Mouse (Mus musculus) layer of hippocampus, postnatal 10 days (tissue): ENCODE results near the gene Mbtd1. TPM values are rescaled to one million over a fixed set of nuclear protein-coding genes. Genes with fewer than 3 reads are reported as not detected.
"Not testable (repeated sequence)": the region's sequence is repeated elsewhere in the genome, so short reads cannot be mapped to it uniquely, and the experiment has no call there.

Experiments
- DNase-seq, 2 experiments: peaks; one replicate each; pipeline ENCODE4 v3.0.0; 2021; ENCODE audit warnings: low spot score in 2 of 2
- long read RNA-seq: library from polyadenylated mRNA; stranded (forward); transcript quantifications from one replicate; pipeline ENCODE4 v2.0.0, GENCODE M21; 2023
- total RNA-seq, 2 experiments: library from RNA; stranded (reverse); gene quantifications; 2 replicates each; pipeline ENCODE4 v1.2.3; 2021

Mbtd1 gene
- total RNA-seq: 10 to 100 TPM; 35.4 to 41.0 TPM
- long read RNA-seq, partial matches to known transcripts: 1 of 2 reads
- long read RNA-seq, other reads (novel, unspliced or antisense): 1 of 2 reads

DNA sequence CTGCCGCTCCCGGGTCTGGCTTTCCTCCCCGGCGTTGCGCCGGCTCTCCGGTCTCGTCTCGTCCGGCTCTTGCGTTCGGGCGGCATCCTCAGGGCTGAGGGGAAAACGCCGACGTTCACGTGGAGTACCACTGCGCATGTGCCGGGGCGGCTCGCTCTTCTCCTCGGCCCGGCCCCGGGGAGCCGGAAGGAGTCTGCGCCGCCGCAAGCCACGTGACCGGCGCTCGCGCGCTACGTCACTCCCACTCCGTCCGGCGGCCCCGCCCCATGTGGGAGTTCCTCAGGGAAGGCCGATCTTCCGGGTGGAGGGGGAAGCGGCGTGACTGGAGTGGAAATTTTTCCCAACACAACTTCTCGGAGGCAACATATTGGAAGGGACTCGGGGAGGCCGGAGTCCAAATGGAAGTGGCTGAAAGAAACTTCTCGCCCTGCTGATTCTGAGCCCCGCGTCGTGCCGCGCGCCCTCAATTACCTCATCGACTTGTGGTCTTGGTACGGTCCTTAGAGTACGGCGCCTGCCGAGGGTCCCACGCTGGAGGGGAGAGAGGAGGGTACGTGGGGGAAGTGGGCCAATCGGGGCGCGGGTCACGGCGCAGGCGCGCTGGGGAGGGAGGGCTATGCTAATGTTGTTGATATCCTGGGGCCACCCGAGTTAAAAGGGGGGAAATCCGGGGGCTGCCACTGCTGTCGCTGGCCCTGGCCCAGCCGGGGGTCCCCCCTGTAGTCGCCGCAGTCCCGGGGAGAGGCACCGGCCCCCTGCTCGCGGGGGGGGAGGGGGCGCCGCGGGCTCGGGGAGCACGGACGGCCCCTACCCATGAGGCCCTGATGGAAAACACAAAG is at the start of gene Mbtd1, which contains the start of gene Utp18:
Gene Mbtd1 (plus strand): TSS at position 281 of the 839 bp plus-strand sequence.
Gene Utp18 (minus strand): TSS at position 195 of the 839 bp plus-strand sequence.
- DNase-seq: peak; percentile 98 to 99

DNA sequence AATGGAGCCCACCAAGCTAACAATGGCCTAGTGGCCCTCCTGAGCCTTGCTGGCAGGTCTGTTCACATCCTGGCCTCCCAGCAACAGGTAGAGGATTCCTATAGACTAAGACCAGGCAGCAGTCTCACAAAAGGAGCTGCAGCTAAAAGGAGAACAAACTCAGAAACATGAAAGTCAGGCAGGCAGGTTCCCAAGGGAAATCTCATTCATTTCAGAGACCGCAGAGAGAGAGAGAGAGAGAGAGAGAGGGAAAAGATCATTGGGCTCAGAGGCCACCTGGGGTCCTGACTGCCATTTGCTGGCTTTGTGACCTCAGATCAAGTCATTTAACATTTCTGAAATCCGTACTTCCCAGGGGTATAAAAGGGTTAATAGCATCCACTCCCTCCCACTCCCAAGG is 38.3 kb upstream of the Mbtd1 start:
- no peak for DNase-seq

GRCm38 (mm10) chr11:93852546-93852945 is 33.1 kb upstream of the Mbtd1 start:
- no peak for DNase-seq

GRCm38 (mm10) chr11:93856284-93856955 is 29.2 kb upstream of the Mbtd1 start:
- DNase-seq: peak; percentile 91 to 93

- DNase-seq: no peak
Measured at GRCm38 (mm10) chr11:93860540-93861172, 25.0 kb upstream of the Mbtd1 start.

DNA sequence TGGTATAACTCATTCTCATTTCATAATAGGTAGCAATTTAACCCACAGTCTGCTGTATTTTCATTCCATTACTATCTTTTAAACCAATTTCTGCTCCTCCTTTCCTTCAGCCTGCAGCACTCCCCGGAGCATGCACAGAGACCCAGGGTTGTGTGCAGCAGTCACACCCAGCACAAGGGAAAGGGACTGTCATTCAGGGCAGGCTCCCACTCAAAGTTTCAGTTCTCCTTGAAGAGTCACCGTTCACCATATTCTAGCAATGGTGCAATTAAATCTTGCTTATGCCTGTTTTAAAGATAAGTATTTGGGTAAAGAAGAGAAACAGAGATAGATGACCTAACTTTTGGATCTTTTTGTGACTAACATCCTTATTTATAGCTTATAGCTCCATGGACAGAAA is 24.5 kb upstream of the Mbtd1 start:
- DNase-seq: no peak

- no peak for DNase-seq
Measured at GRCm38 (mm10) chr11:93862045-93862623, 23.5 kb upstream of the Mbtd1 start.

GRCm38 (mm10) chr11:93862638-93863037 is 23.0 kb upstream of the Mbtd1 start:
- no peak for DNase-seq

DNA sequence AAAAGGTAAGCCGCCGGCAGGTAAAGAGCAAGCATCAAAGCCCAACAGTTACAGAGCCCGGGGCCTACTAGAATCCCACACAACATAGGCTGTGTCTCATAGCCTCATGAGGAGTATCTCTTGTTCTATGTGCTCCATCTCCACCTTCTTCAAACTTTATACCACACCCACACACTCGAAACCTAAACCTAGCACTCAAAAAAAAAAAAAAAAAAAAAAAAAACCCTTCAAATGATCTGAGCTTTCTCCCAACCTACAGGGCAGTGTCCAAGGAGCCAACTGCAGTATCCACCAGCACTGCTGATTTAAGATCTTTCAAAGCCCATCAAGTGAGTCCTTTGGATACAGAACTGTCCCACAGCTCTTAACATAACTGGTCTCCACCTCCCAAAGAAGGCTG is 1.6 kb upstream of the Mbtd1 start:
- DNase-seq: no peak

DNA sequence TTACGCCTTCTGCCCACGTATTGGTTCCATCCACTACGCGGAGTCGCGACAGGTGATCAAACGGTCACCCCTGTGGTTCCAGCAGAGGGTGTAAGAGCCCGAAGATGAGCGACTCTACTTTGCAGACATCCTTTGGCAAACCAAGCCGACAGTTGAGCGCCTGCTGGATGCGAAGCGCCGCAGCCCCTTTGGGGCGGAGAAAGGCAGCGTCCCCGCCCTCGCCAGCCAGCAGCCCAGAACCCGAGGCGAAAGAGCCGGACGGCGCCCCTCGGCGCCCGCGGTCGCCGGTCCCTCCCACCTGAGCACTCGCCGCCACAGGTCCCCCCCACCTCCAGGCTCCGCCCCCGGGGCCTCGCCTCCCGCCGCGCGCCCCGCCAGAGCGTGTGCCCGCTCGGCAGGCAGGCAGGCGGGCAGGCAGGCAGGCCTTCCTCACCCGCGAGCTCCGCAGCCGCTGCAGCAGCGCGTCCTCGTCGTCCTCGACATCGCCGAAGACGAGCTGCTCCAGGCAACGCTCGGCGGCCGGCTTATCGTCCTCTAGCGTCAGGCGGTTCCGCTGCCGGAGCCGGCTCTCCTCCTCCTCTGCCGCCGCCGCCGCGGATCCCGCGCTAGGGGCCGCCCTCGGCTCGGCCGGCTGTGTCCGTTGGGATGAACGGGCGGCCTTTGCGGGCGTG is 616 bp upstream of the Mbtd1 start:
- peak in 1 of 2 experiments; percentile 42 for DNase-seq

GRCm38 (mm10) chr11:93886411-93887079 is 893 bp downstream of the Mbtd1 start:
- peak; percentile 9 to 22 for DNase-seq

DNA sequence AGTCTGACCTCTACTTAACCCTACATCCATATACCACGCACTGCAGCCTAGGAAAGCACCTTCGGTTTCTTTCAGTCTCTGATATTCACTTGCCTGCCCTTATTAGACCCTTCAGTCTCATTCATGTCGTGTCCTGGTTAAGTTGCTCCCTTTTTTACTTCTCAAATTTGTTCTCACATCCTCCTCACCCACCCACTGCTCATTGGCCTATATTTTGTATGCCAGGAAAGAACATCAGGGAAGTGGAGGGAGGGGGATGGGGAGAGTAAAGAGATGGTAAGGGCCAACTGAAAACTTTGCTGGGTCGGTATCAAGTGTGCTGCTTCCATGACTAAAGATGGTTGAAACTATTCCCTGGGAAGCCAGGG is 1.4 kb downstream of the Mbtd1 start:
- no peak for DNase-seq

- DNase-seq: no peak
Measured at GRCm38 (mm10) chr11:93897732-93898131, 12.1 kb downstream of the Mbtd1 start.

- DNase-seq: no peak
Measured at GRCm38 (mm10) chr11:93906834-93907233, 21.2 kb downstream of the Mbtd1 start.

DNA sequence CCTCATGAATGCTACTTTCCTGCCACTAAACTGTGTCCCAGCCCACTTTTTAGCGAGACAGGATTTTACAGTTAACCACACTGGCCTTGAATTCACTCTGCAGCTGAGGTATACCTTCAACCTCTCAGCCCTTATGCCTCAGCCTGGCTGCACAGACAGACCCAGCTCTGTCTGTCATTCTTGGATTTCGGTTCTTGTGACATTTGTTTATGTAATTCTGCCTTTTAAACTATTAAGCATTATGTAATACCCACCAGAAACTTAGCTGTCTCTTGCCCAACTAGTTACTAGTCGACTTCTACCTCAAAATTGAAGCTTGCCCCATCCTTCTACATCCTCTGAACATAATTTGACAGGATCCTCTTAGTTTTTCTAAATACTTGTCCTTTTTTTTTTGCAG is 22.2 kb downstream of the Mbtd1 start:
- DNase-seq: no peak

DNA sequence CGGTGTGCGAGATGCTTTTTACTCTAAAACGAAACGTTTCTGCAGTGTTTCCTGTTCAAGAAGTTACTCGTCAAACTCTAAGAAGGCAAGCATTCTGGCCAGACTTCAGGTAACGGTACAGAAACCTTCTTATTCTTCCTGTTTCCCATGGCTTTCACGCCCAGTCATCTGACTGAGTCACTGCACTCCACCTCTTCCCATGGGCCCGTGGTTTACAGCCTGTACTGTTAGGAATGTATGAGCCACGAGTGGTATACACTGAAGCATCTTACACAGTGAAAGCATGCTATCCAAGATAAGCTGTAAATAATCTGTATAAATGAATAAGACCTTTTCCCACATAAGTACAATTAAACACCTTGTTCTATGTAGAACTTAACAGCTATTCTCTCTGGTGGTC is 23.2 kb downstream of the Mbtd1 start:
- no peak for DNase-seq

GRCm38 (mm10) chr11:93911603-93912002 is 26.0 kb downstream of the Mbtd1 start:
- no peak for DNase-seq

DNA sequence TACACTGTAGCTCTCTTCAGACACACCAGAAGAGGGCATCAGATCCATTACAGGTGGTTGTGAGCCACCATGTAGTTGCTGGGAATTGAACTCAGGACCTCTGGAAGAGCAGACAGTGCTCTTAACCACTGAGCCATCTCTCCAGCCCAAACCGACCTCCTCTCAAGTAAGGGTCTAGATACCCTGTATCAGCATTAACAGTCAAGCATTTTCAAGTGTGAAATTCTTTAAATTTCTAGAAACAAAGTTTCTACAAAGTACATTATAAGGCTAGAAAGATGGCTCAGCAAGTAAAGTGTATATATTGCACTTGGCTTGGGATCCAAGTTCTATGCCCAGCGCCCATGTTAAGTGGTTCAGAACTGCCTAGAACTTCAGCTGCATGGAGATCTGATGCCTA is 29.4 kb downstream of the Mbtd1 start:
- not testable (repeated sequence) for DNase-seq

- no peak for DNase-seq
Measured at GRCm38 (mm10) chr11:93929106-93929505, 43.5 kb downstream of the Mbtd1 start.

DNA sequence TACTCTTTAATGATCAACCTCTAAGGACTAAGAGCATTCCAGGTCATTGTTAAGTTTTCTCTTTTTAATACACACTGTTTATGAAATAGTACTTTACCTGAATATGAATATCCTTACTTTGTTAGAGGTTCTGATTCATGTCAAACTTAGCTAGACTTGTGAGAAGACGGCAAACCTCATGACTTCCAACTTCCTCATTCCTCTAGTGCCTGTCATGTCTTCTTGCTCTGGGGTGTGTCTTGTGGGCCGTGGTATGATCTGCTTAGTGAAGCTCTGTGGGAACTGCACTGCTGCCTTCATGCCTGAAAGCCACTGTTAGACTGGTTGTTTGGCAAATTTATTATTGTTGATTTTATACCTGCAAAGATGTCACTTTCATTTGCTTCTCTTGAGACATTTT is 55.3 kb downstream of the Mbtd1 start:
- no peak for DNase-seq
